Mouse (Mus musculus) hindbrain, embryonic 14.5 days (tissue): ENCODE results near the gene Tigd3. TPM values are rescaled to one million over a fixed set of nuclear protein-coding genes. Genes with fewer than 3 reads are reported as not detected.

Experiments
- ATAC-seq: fragments of 200-750 bp; cut with Nextera tagmentation; 2 replicates; pipeline ENCODE4 v1.8.0; 2017; ENCODE audit warnings: moderate number of reproducible peaks, mild to moderate bottlenecking, moderate TSS enrichment, moderate library complexity; ENCODE audit not compliant: low FRiP score
- DNase-seq: peaks from one replicate; pipeline ENCODE4 v3.0.0-alpha.2; 2015; ENCODE audit warnings: low spot score
- H3K27ac ChIP-seq: fragments of 300-500 bp; sonication (generic); 2 replicates; pipeline ENCODE4 v1.5.1; 2014; ENCODE audit warnings: mild to moderate bottlenecking, moderate library complexity
- H3K27me3 ChIP-seq: fragments of 300-500 bp; sonication (generic); 2 replicates; pipeline ENCODE4 v1.6.1; 2014; ENCODE audit warnings: mild to moderate bottlenecking, low read length, mixed read lengths; ENCODE audit not compliant: control insufficient read depth, insufficient read depth
- H3K36me3 ChIP-seq: fragments of 300-500 bp; sonication (generic); replicated peaks from 2 replicates; pipeline ENCODE4 v1.6.1; 2014; ENCODE audit not compliant: control insufficient read depth, insufficient read depth
- H3K4me1 ChIP-seq: fragments of 300-500 bp; sonication (generic); replicated peaks from 2 replicates; pipeline ENCODE4 v1.6.1; 2014; ENCODE audit warnings: antibody characterized with exemption, low read length, mixed read lengths; ENCODE audit not compliant: control insufficient read depth, insufficient read depth
- H3K4me2 ChIP-seq: fragments of 300-500 bp; sonication (generic); replicated peaks from 2 replicates; pipeline ENCODE4 v1.6.1; 2014; ENCODE audit warnings: mild to moderate bottlenecking, moderate library complexity
- H3K4me3 ChIP-seq: fragments of 300-500 bp; sonication (generic); replicated peaks from 2 replicates; pipeline ENCODE4 v1.5.1; 2014; ENCODE audit warnings: mild to moderate bottlenecking, low read length
- H3K9ac ChIP-seq: fragments of 300-500 bp; sonication (generic); 2 replicates; pipeline ENCODE4 v1.6.1; 2014
- H3K9me3 ChIP-seq: fragments of 300-500 bp; sonication (generic); 2 replicates; pipeline ENCODE4 v1.6.1; 2016; ENCODE audit warnings: low read length; ENCODE audit not compliant: control insufficient read depth
- WGBS: fragments of 180-500 bp; shearing (Covaris S2); extraction: QIAGEN DNeasy Blood & Tissue Kit; methylation state at CpG from one replicate; pipeline ENCODE4 v1.1.7; 2014; 5-methylcytosine and 5-hydroxymethylcytosine counted together
- polyA plus RNA-seq: library from polyadenylated mRNA; unstranded; fragments of >200 nt; fragmentation: Nextera tagmentation; extraction: Ambion mirVana; gene quantifications from 2 replicates; pipeline ENCODE4 v1.2.1, GENCODE M21; 2014

Gene Tigd3
- polyA plus RNA-seq, 1 experiment from 2014 or later = 9.4 TPM

DNA sequence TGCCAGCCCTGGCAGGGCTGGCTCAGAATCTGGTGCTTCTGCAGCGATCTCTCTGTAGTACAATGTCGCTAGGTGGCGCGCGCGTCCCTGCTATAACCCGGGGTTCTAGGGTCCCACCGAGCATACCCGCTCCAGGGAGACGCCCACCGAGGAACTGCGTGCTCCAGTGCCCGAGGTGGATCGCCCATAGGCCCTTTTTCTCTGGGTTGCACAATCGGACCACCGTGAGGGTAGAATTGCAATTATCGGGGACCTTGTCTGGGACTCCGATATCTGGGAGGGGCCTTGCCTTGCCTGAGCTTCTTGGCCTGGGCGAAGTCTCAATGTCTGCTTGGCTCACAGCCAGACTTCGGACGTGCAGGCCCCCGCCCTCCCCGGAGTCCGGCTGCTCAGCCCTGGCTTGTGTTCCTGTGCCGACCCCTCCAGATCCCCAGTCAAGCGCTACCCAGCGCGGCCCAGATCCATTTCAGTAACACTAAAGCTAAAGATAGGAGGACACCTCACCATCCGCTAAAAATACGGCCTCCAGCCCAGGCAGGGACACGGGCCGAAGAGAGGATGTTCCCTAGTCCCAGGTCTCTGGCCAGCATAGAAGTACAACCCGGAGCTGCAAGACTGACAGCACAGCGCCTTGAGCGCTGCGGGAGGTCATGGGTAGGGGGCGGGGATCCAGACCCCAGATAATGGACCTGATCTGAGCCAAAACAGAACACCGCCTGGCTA lies 30.2 kb upstream of the Tigd3 start:
- Histone ChIP-seq H3K4me3 (peak overlapping the region; percentile 61), H3K36me3 (no peaks in the 10 kb centered on the region), H3K27me3 (no peaks in the 10 kb centered on the region), H3K9ac (peak overlapping the region; percentile 70), H3K4me1 (peaks cover 16% of the 10 kb centered on the region; the same call in 1 of the 2 replicates), H3K9me3 (no peaks in the 10 kb centered on the region), H3K4me2 (peak overlapping the region; percentile 69), H3K27ac (peak overlapping the region; percentile 74)
- WGBS = under 1% methylated on average over 38 of the region's 38 CpGs
- peak; percentile 75 for ATAC-seq
- peak; percentile 94 for DNase-seq

GRCm38 (mm10) chr19:5922963-5923362 lies 29.0 kb upstream of the Tigd3 start:
- Histone ChIP-seq H3K4me2 (peak overlapping the region; percentile 69), H3K9me3 (no peaks in the 10 kb centered on the region), H3K4me1 (peaks cover 16% of the 10 kb centered on the region; the same call in 1 of the 2 replicates), H3K27me3 (no peaks in the 10 kb centered on the region), H3K9ac (no peak overlapping the region), H3K27ac (no peak overlapping the region), H3K4me3 (no peak overlapping the region), H3K36me3 (peaks cover 7% of the 10 kb centered on the region)
- DNase-seq (no peak), ATAC-seq (no peak)
- WGBS = 88% methylated on average over 3 of the region's 3 CpGs

GRCm38 (mm10) chr19:5922119-5922942 lies 28.4 kb upstream of the Tigd3 start:
- ATAC-seq = no peak

DNA sequence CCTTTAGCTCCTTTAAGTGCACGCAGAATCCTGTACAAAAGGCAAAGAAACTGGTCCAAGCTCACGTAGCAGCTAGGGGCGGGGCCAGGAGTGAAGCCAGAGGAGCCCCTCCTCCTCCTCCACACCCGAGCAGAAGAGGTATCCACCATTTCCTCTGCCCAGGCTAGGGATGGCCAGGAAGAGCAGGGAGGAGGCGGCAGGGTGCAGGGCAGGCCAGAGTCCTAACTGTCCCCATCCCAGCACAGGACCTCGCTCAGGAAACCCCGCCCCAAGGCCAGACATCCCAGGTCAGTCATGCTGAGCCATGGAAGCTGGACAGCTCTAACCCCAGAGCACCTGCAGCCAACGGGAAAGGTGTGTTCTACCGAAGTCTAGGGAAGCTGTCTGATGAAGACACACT lies 27.8 kb upstream of the Tigd3 start:
- Histone ChIP-seq H3K36me3 (peaks cover 20% of the 10 kb centered on the region), H3K9ac (peak overlapping the region; percentile 49), H3K27ac (no peak overlapping the region), H3K27me3 (no peaks in the 10 kb centered on the region), H3K4me2 (peak overlapping the region; percentile 69), H3K4me1 (peaks cover 16% of the 10 kb centered on the region; the same call in 1 of the 2 replicates), H3K9me3 (no peaks in the 10 kb centered on the region), H3K4me3 (no peak overlapping the region; the same call in 1 of the 2 replicates)
- DNase-seq = no peak
- WGBS = 22% methylated on average over 9 of the region's 9 CpGs
- ATAC-seq = no peak

More at GRCm38 (mm10) chr19:5922119-5922942, 28.4 kb upstream of the Tigd3 start:
- Histone ChIP-seq H3K9me3 (no peaks in the 10 kb centered on the region), H3K27me3 (no peaks in the 10 kb centered on the region), H3K9ac (peak overlapping the region; percentile 49), H3K4me3 (no peak overlapping the region; the same call in 1 of the 2 replicates), H3K36me3 (peaks cover 13% of the 10 kb centered on the region), H3K4me1 (peaks cover 16% of the 10 kb centered on the region; the same call in 1 of the 2 replicates), H3K27ac (no peak overlapping the region), H3K4me2 (peak overlapping the region; percentile 69)
- no peak for DNase-seq
- WGBS = 80% methylated on average over 15 of the region's 15 CpGs

DNA sequence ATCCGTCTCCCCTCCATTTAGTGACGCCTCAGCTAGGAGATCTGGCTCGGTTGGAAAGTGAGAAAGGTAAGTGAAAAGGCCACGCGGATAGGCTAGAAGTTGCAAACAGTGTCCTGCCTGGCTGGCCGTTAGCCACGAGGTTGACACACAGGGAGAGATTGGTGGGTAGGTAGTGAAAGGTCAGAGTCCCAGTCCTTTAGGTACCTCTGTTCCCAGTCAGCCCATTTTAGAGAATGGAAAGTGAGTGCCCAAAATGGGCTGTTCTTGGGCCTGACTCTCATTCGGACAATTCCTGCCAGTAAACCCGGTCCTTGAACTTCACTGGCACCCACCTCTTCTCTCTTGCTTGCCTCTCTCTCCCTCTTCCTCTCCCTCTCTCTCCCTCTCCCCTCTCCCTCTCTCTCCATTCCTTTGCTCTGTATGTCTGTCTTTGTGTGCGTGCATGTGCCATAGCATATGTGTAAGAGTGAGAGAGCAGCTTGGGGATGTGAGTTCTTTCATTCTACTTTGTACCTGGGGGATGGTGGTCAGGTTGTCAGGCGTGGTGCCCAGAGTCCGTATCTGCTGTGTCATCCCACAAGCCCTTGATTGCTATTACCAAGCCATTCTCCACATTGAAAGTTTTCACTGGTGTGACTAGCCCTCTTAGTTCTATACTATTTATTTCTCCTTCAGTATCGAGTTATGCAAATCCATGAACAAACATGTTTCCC lies 19.2 kb upstream of the Tigd3 start, which contains the start of gene Dpf2:
TSS of gene Dpf2 (minus strand) at position 4 of the 713 bp plus-strand sequence.
- Histone ChIP-seq H3K9me3 (no peaks in the 10 kb centered on the region), H3K9ac (peak within 1 kb of the TSS; percentile 88), H3K4me3 (peak within 1 kb of the TSS; percentile 83), H3K27me3 (no peaks in the 10 kb centered on the region), H3K36me3 (peaks cover 14% of the 10 kb centered on the region), H3K4me1 (peaks cover 28% of the 10 kb centered on the region), H3K27ac (peak within 1 kb of the TSS; percentile 75), H3K4me2 (peak within 1 kb of the TSS; percentile 75)
- ATAC-seq (peak; percentile 53), DNase-seq (no peak)
- 23% methylated on average over 13 of the region's 13 CpGs for WGBS

DNA sequence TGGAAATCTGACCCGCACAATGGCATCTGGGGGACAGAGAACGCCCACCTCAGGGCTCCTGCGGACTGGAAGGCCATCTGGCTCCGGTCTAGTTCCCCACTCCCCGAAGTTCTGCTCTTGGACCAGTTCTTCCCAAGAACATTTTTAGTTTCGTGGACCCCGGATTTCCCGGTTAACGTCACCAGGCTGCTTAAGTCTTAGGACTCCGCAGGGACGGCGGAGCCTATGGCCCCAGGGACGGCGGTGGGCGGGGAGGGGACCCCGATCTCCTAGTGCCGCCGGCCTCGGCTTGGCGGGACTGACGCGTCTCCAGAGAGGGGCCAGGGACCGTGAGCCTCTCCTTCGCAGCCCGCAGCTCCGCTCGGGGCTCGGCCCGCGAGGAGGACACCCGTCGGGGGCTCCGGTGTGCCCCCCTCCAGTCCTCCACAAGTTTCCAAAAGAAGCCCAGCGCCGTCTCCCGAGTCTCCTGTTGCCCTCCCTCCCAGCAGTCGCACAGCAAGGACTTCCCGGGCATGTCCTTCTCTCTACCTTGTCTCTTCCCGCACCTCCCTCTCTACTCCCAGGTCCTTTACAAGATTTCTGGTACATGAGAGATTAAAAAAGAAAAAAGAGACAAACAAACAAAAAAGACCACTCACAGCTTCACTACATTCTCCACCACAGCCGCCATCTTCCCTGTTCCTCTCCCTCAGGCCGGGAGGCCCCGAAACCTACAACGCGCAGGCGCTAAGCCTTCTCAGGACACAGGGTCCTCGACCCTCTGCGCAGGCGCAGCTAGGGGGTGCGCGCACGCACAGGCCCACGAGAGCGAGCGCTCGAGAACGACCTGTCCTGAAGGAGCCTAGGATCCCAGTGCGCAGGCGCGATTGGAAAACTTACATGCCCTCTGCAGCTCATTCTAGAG lies 18.4 kb upstream of the Tigd3 start:
- DNase-seq = peak; percentile 100
- H3K27ac ChIP-seq = peak overlapping the region; percentile 75
- peak overlapping the region; percentile 83 for H3K4me3 ChIP-seq
- ATAC-seq = peak; percentile 93
- peak overlapping the region; percentile 88 for H3K9ac ChIP-seq
- H3K36me3 ChIP-seq = peaks cover 8% of the 10 kb centered on the region; the same call in 1 of the 2 replicates
- no peaks in the 10 kb centered on the region for H3K9me3 ChIP-seq
- H3K4me1 ChIP-seq = peaks cover 28% of the 10 kb centered on the region
- H3K4me2 ChIP-seq = peak overlapping the region; percentile 75
- H3K27me3 ChIP-seq = no peaks in the 10 kb centered on the region
- under 1% methylated on average over 58 of the region's 59 CpGs for WGBS

GRCm38 (mm10) chr19:5911430-5912102 lies 17.6 kb upstream of the Tigd3 start:
- no peaks in the 10 kb centered on the region for H3K27me3 ChIP-seq
- peak overlapping the region; percentile 75 for H3K27ac ChIP-seq
- H3K9ac ChIP-seq = peak overlapping the region; percentile 88
- peak overlapping the region; percentile 75 for H3K4me2 ChIP-seq
- peaks cover 9% of the 10 kb centered on the region for H3K36me3 ChIP-seq
- H3K4me1 ChIP-seq = peaks cover 28% of the 10 kb centered on the region
- ATAC-seq (no peak), DNase-seq (no peak)
- WGBS = 8% methylated on average over 14 of the region's 14 CpGs
- H3K4me3 ChIP-seq = peak overlapping the region; percentile 83
- H3K9me3 ChIP-seq = no peaks in the 10 kb centered on the region

- DNase-seq (no peak), ATAC-seq (no peak)
- Histone ChIP-seq H3K4me2 (peak overlapping the region; percentile 75), H3K9ac (peak overlapping the region; percentile 88), H3K4me1 (peaks cover 28% of the 10 kb centered on the region), H3K36me3 (peaks cover 23% of the 10 kb centered on the region), H3K27ac (peak overlapping the region; percentile 71), H3K9me3 (no peaks in the 10 kb centered on the region), H3K27me3 (no peaks in the 10 kb centered on the region), H3K4me3 (peak overlapping the region; percentile 83)
- whole genome bisulfite sequencing = 45% methylated on average over 6 of the region's 6 CpGs
Measured at GRCm38 (mm10) chr19:5910221-5910620, 16.3 kb upstream of the Tigd3 start.
